Mouse (Mus musculus) erythroblast, embryonic 14.5 days (primary cell): Measurements from ENCODE around the gene Cysltr2. TPM values are rescaled to one million over a fixed set of nuclear protein-coding genes. Genes with fewer than 3 reads are reported as not detected.

ENCODE experiments used
- H3K27me3 ChIP-seq: 2 replicates; pipeline ENCODE4 v1.6.1; 2012; ENCODE audit warnings: inconsistent platforms; ENCODE audit not compliant: control insufficient read depth
- H3K36me3 ChIP-seq: 2 replicates; pipeline ENCODE4 v1.6.1; 2012; ENCODE audit warnings: mild to moderate bottlenecking, inconsistent platforms; ENCODE audit not compliant: control insufficient read depth
- H3K4me1 ChIP-seq: 2 replicates; pipeline ENCODE4 v1.6.1; 2012; ENCODE audit warnings: inconsistent platforms; ENCODE audit not compliant: control insufficient read depth
- H3K4me3 ChIP-seq: replicated peaks from 2 replicates; pipeline ENCODE3; 2012; ENCODE audit warnings: moderate library complexity, mild to moderate bottlenecking, inconsistent platforms
- H3K9me3 ChIP-seq: 2 replicates; pipeline ENCODE4 v1.6.1; 2012; ENCODE audit warnings: low read length, inconsistent platforms, mixed read lengths; ENCODE audit not compliant: control insufficient read depth
- GATA1 ChIP-seq: IDR thresholded peaks from 2 replicates; pipeline ENCODE4 v1.6.1; 2012; ENCODE audit warnings: low read length, inconsistent platforms, mixed read lengths
- TAL1 ChIP-seq: IDR thresholded peaks from 3 replicates; pipeline ENCODE4 v1.6.1; 2012; ENCODE audit warnings: low read length, inconsistent platforms, mixed read lengths
- polyA plus RNA-seq: library from polyadenylated mRNA; stranded (reverse); fragments of >175 nt; gene quantifications from 2 replicates; pipeline ENCODE4 v1.2.3, GENCODE M21; 2012

The Cysltr2 gene
- polyA plus RNA-seq, 1 experiment, result not detected

- Histone ChIP-seq H3K9me3 (no peaks in the 10 kb centered on the region), H3K27me3 (no peaks in the 10 kb centered on the region), H3K36me3 (no peaks in the 10 kb centered on the region), H3K4me1 (no peaks in the 10 kb centered on the region), H3K4me3 (no peak overlapping the region)
- TF ChIP-seq TAL1 (no peak), GATA1 (no peak)
Measured at GRCm38 (mm10) chr14:73058755-73059154, 9.8 kb upstream of the Cysltr2 start.

GRCm38 (mm10) chr14:73057764-73058163, 8.8 kb upstream of the Cysltr2 start:
- Histone ChIP-seq H3K27me3 (no peaks in the 10 kb centered on the region), H3K4me1 (no peaks in the 10 kb centered on the region), H3K36me3 (no peaks in the 10 kb centered on the region), H3K9me3 (no peaks in the 10 kb centered on the region), H3K4me3 (no peak overlapping the region)
- no peak for TF ChIP-seq GATA1
- no peak for TF ChIP-seq TAL1

DNA sequence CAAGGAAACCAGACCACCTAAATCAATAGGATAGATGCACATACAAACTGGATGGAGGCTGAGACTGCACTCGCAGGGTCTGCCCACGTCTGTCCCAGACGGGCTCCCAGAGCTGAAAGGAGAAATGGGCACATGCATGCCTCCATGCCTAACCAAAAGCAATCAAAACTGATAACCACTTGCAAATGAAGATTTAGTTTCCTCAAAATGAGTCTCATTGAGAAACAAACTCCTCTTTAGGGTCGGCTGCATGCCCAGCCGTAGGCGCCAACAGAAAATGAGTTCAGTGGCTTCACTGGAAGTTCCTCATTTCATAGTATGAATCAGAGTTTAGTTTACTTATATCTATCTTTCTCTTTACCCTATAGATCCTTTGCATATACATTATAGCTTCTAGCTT, 7.9 kb upstream of the Cysltr2 start:
- Histone ChIP-seq H3K9me3 (no peaks in the 10 kb centered on the region), H3K36me3 (no peaks in the 10 kb centered on the region), H3K4me1 (no peaks in the 10 kb centered on the region), H3K27me3 (no peaks in the 10 kb centered on the region), H3K4me3 (no peak overlapping the region)
- no peak for TF ChIP-seq GATA1
- TF ChIP-seq TAL1, result no peak

GRCm38 (mm10) chr14:73045199-73045928, 3.5 kb downstream of the Cysltr2 start:
- no peak overlapping the region for H3K4me3 ChIP-seq

GRCm38 (mm10) chr14:73041689-73042088, 7.2 kb downstream of the Cysltr2 start:
- no peaks in the 10 kb centered on the region for H3K9me3 ChIP-seq
- no peaks in the 10 kb centered on the region for H3K36me3 ChIP-seq
- H3K27me3 ChIP-seq, result no peaks in the 10 kb centered on the region
- no peak for TF ChIP-seq GATA1
- no peak for TF ChIP-seq TAL1
- H3K4me3 ChIP-seq, result no peak overlapping the region
- no peaks in the 10 kb centered on the region for H3K4me1 ChIP-seq

More at GRCm38 (mm10) chr14:73045199-73045928, 3.5 kb downstream of the Cysltr2 start:
- Histone ChIP-seq H3K4me1 (no peaks in the 10 kb centered on the region), H3K9me3 (no peaks in the 10 kb centered on the region), H3K36me3 (no peaks in the 10 kb centered on the region), H3K27me3 (no peaks in the 10 kb centered on the region)
- TF ChIP-seq GATA1 (no peak), TAL1 (no peak)

DNA sequence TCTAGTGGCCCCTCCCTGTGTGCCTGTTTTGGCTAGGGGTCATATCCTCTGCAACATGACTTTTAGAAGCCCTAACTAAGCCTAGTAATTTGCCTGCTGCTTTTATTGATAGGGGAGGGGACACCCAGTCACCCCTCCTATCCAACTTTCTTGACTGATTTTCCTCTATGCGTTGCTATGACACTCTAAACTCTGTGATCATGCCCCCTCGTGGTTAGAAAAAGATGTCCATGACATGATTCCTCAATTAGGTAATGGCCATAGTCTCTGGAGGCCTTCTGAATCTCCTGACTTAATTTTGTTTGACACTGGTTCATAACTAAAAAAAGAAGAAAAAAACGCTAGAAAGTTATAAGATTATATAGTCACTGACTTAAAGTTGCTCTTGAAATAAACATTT, 15.6 kb downstream of the Cysltr2 start:
- Histone ChIP-seq H3K9me3 (no peaks in the 10 kb centered on the region), H3K4me3 (no peak overlapping the region), H3K36me3 (no peaks in the 10 kb centered on the region), H3K27me3 (no peaks in the 10 kb centered on the region), H3K4me1 (no peaks in the 10 kb centered on the region)
- TF ChIP-seq GATA1 (no peak), TAL1 (no peak)

DNA sequence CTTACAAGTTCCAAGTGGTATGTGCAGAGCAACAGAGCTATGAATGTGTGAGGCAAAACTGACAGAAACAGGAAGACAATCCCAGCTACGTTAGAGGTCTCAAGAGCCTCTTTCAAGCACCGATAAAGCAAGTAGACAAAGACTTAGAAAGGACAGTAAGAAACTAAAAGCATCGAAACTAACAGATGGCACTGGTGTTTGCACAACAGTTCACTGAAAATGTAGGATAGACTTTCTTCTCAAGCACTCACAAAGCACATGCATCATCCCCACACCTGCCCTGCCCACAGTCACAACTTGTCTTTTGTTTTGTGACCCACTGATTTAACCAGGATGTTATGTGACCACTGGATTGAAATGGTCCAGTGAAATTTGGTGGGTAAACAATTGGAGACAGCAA, 17.7 kb downstream of the Cysltr2 start:
- H3K36me3 ChIP-seq, result no peaks in the 10 kb centered on the region
- TF ChIP-seq GATA1, result no peak
- no peak for TF ChIP-seq TAL1
- no peaks in the 10 kb centered on the region for H3K4me1 ChIP-seq
- H3K27me3 ChIP-seq, result no peaks in the 10 kb centered on the region
- no peaks in the 10 kb centered on the region for H3K9me3 ChIP-seq
- H3K4me3 ChIP-seq, result no peak overlapping the region

- H3K4me3 ChIP-seq, result no peak overlapping the region
- TF ChIP-seq GATA1 (no peak), TAL1 (no peak)
- H3K36me3 ChIP-seq, result no peaks in the 10 kb centered on the region
- H3K9me3 ChIP-seq, result no peaks in the 10 kb centered on the region
- H3K4me1 ChIP-seq, result no peaks in the 10 kb centered on the region
- no peaks in the 10 kb centered on the region for H3K27me3 ChIP-seq
Measured at GRCm38 (mm10) chr14:73017272-73017671, 31.6 kb downstream of the Cysltr2 start.

DNA sequence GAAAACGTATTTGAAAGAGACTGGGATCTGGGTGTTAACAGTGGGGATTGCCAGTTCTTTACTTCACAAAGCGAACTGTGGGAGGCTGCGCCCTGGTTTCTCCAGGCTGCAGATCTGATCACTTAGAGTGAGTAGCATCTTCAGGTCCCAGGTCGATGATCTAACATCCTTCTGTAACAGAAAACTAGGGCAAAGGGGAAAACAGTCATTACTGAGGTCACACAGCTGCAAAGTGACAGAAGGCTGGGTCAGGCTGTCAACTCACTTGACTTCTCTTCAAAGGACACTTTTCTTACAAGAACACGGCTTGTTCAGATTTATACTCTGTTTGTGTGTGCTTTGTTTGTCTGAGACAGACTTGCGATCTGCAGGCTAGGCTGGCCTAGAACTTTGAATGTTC, 33.5 kb downstream of the Cysltr2 start:
- H3K36me3 ChIP-seq, result no peaks in the 10 kb centered on the region
- H3K4me3 ChIP-seq, result no peak overlapping the region
- H3K4me1 ChIP-seq, result no peaks in the 10 kb centered on the region
- H3K9me3 ChIP-seq, result no peaks in the 10 kb centered on the region
- TF ChIP-seq GATA1 (no peak), TAL1 (no peak)
- no peaks in the 10 kb centered on the region for H3K27me3 ChIP-seq
